Mouse (Mus musculus) bone marrow macrophage, adult 2 months (primary cell): ENCODE measurements at regions not wholly inside any gene's neighbourhood (a gene's known extent, or its start where the extent isn't known, plus 50 kb on each side); places are given as distances from the start of the nearest gene placed in this dataset.

Experiments used
- H3K27ac ChIP-seq: 2 replicates; pipeline ENCODE4 v1.5.1; 2012; ENCODE audit warnings: low read depth, low read length; ENCODE audit not compliant: insufficient read depth
- H3K4me1 ChIP-seq: 2 replicates; pipeline ENCODE4 v1.6.1; 2012; ENCODE audit warnings: low read length; ENCODE audit not compliant: control insufficient read depth, insufficient read depth
- H3K4me3 ChIP-seq: 2 replicates; pipeline ENCODE4 v1.5.1; 2012; ENCODE audit warnings: mild to moderate bottlenecking, low read length, moderate library complexity; ENCODE audit not compliant: insufficient read depth
- CTCF ChIP-seq: IDR thresholded peaks from 2 replicates; pipeline ENCODE4 v1.5.1; 2012; ENCODE audit warnings: low read depth, mild to moderate bottlenecking, low read length, moderate library complexity
- POLR2A ChIP-seq: IDR thresholded peaks from 2 replicates; pipeline ENCODE4 v1.6.1; 2012; ENCODE audit warnings: mild to moderate bottlenecking, low read depth, low read length, borderline replicate concordance

GRCm38 (mm10) chr16:95833455-95833854 lies 131.6 kb downstream of the Ets2 start:
- TF ChIP-seq CTCF (no peak), POLR2A (no peak)
- peak overlapping the region; percentile 31 for H3K4me3 ChIP-seq
- peak overlapping the region; percentile 75 for H3K27ac ChIP-seq
- H3K4me1 ChIP-seq = peaks cover 71% of the 10 kb centered on the region

GRCm38 (mm10) chr16:95832346-95832739 lies 130.5 kb downstream of the Ets2 start:
- peak overlapping the region; percentile 75; the same call in 1 of the 2 replicates for H3K27ac ChIP-seq
- TF ChIP-seq CTCF (no peak), POLR2A (no peak)
- H3K4me3 ChIP-seq = no peak overlapping the region
- H3K4me1 ChIP-seq = peaks cover 68% of the 10 kb centered on the region

- H3K4me3 ChIP-seq = no peak overlapping the region
- H3K27ac ChIP-seq = peak overlapping the region; percentile 30
- H3K4me1 ChIP-seq = peaks cover 68% of the 10 kb centered on the region
- TF ChIP-seq CTCF = no peak
- TF ChIP-seq POLR2A = no peak
Measured at GRCm38 (mm10) chr16:95831566-95832345, 129.9 kb downstream of the Ets2 start.

- peaks cover 62% of the 10 kb centered on the region for H3K4me1 ChIP-seq
- TF ChIP-seq CTCF = no peak
- no peak for TF ChIP-seq POLR2A
- H3K27ac ChIP-seq = peak overlapping the region; percentile 67
- H3K4me3 ChIP-seq = no peak overlapping the region
Measured at GRCm38 (mm10) chr16:95827402-95827737, 125.5 kb downstream of the Ets2 start.

- peak overlapping the region; percentile 67 for H3K27ac ChIP-seq
- no peak overlapping the region for H3K4me3 ChIP-seq
- peaks cover 57% of the 10 kb centered on the region for H3K4me1 ChIP-seq
- TF ChIP-seq CTCF (no peak), POLR2A (no peak)
Measured at GRCm38 (mm10) chr16:95826681-95827401, 125.0 kb downstream of the Ets2 start.

GRCm38 (mm10) chr16:95825723-95826122 lies 123.8 kb downstream of the Ets2 start:
- Histone ChIP-seq H3K4me1 (peaks cover 52% of the 10 kb centered on the region), H3K4me3 (no peak overlapping the region), H3K27ac (no peak overlapping the region)
- TF ChIP-seq CTCF (no peak), POLR2A (no peak)

- TF ChIP-seq CTCF (no peak), POLR2A (no peak)
- Histone ChIP-seq H3K27ac (peak overlapping the region; percentile 56), H3K4me1 (peaks cover 49% of the 10 kb centered on the region), H3K4me3 (no peak overlapping the region)
Measured at GRCm38 (mm10) chr16:95824720-95825534, 123.1 kb downstream of the Ets2 start.

- H3K4me1 ChIP-seq = peaks cover 41% of the 10 kb centered on the region
- H3K27ac ChIP-seq = no peak overlapping the region
- H3K4me3 ChIP-seq = no peak overlapping the region
- no peak for TF ChIP-seq CTCF
- no peak for TF ChIP-seq POLR2A
Measured at GRCm38 (mm10) chr16:95823803-95824202, 121.9 kb downstream of the Ets2 start.

- Histone ChIP-seq H3K27ac (no peak overlapping the region), H3K4me3 (no peak overlapping the region), H3K4me1 (peaks cover 35% of the 10 kb centered on the region)
- TF ChIP-seq POLR2A = no peak
- TF ChIP-seq CTCF = no peak
Measured at GRCm38 (mm10) chr16:95821080-95821479, 119.2 kb downstream of the Ets2 start.

- Histone ChIP-seq H3K27ac (no peak overlapping the region), H3K4me3 (no peak overlapping the region), H3K4me1 (peaks cover 33% of the 10 kb centered on the region)
- no peak for TF ChIP-seq POLR2A
- no peak for TF ChIP-seq CTCF
Measured at GRCm38 (mm10) chr16:95820606-95821005, 118.7 kb downstream of the Ets2 start.
